8 mouse cellular contexts compared by ENCODE assay signal in genomic region chr7:63754573-63755475, GRCm38 (mm10).
DNase-seq lines count a peak whose midpoint lies in the region; ATAC-seq and TF ChIP-seq lines count a peak whose summit lies in the region.

No protein-coding gene starts in this region.

- peak overlapping the region; percentile 64 for H3K4me3 ChIP-seq in E14TG2a.4 (replicated peaks; ENCODE audit: low read length)
- peak overlapping the region; percentile 37 for H3K4me3 ChIP-seq in hindbrain, embryonic 11.5 days (ENCODE audit: low read depth, low read length)

- peaks cover 8% of the 10 kb centered on the region for H3K9me3 ChIP-seq in E14TG2a.4 (ENCODE audit: low read length)
- H3K9me3 ChIP-seq in hindbrain, embryonic 11.5 days (ENCODE audit: control insufficient read depth, low read length): no peaks in the 10 kb centered on the region

- peaks cover 54% of the 10 kb centered on the region for H3K27me3 ChIP-seq in E14TG2a.4 (ENCODE audit: insufficient read depth, low read length)
- H3K27me3 ChIP-seq in hindbrain, embryonic 11.5 days (ENCODE audit: control insufficient read depth, insufficient read depth, low read length): peaks cover 53% of the 10 kb centered on the region

- no peak overlapping the region for H3K27ac ChIP-seq in hindbrain, embryonic 11.5 days (ENCODE audit: low read depth, low read length)

- H3K4me2 ChIP-seq in hindbrain, embryonic 11.5 days (replicated peaks; ENCODE audit: low read depth, low read length): peak overlapping the region; percentile 89

- DNase-seq in adrenal gland, postnatal 25 days: peak; percentile 54
- DNase-seq in hindbrain, embryonic 11.5 days (ENCODE audit: low spot score): peak; percentile 49
- peak; percentile 76 to 77 for DNase-seq in layer of hippocampus, postnatal 36 days
- peak; percentile 58 for DNase-seq in lung, postnatal 10 days
- DNase-seq in right cerebral cortex, postnatal 14 days: peak; percentile 60

- WGBS in hindbrain, embryonic 11.5 days: 2% methylated on average over 42 of the region's 43 CpGs

- H3K4me1 ChIP-seq in E14TG2a.4 (replicated peaks; ENCODE audit: low read depth, low read length): peaks cover 48% of the 10 kb centered on the region
- H3K4me1 ChIP-seq in hindbrain, embryonic 11.5 days (replicated peaks; ENCODE audit: control insufficient read depth, insufficient read depth, low read length): peaks cover 2% of the 10 kb centered on the region

- no peak for TF ChIP-seq CTCF in E14TG2a.4 (conservative IDR thresholded peaks at IDR 0.05; ENCODE audit: low read length)

- peak; percentile 42 for ATAC-seq in frontal cortex, adult (ENCODE audit: low TSS enrichment)
- peak; percentile 47; the same call in 1 of the 2 replicates for ATAC-seq in hindbrain, embryonic 11.5 days (ENCODE audit: low FRiP score)
- ATAC-seq in monocyte, adult 5-6 weeks (replicated peaks; ENCODE audit: insufficient number of reproducible peaks, low FRiP score, low TSS enrichment, poor library complexity, severe bottlenecking): no peak

- H3K9ac ChIP-seq in hindbrain, embryonic 11.5 days (ENCODE audit: low read depth, low read length): peak overlapping the region; percentile 50

- no peaks in the 10 kb centered on the region for H3K36me3 ChIP-seq in E14TG2a.4 (ENCODE audit: insufficient read depth, low read length)
- H3K36me3 ChIP-seq in hindbrain, embryonic 11.5 days (ENCODE audit: control insufficient read depth, insufficient read depth, low read length): no peaks in the 10 kb centered on the region
